Mouse (Mus musculus) lung, adult 2 months (tissue): ENCODE results near the gene Mtnr1b.

Experiments used
- CTCF ChIP-seq: fragments of 200-500 bp; IDR thresholded peaks from 2 replicates; pipeline ENCODE4 v1.5.1; 2011; ENCODE audit warnings: mild to moderate bottlenecking, low read length, control low read depth; ENCODE audit not compliant: insufficient read depth
- POLR2A ChIP-seq: fragments of 200-500 bp; IDR thresholded peaks from 2 replicates; pipeline ENCODE4 v1.6.1; 2011; ENCODE audit warnings: low read depth, mild to moderate bottlenecking, control low read depth, low read length, borderline replicate concordance; ENCODE audit errors: extremely low read depth

DNA sequence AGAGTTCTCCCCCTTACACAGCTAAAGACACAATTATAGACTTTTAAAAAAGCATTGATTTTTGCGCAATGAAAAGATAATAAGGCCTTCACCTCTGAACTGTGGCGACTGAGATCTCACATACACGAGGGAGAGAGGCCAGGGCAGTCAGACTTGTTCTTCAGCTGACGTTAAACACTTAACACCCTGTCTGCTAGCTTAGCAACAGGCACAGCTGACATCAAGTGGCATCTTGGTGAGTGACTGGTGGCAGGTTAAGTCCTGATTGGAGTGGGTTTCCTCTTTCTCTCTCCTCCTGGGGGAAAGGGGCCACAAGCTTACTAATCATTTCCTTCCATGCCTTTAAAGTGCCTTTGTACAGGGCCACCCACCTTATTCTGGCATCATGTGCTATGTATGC, 4.3 kb downstream of the Mtnr1b start:
- TF ChIP-seq CTCF (no peak), POLR2A (no peak)
